Mouse (Mus musculus): ENCODE results near the gene Fto.

Gene Fto

DNA sequence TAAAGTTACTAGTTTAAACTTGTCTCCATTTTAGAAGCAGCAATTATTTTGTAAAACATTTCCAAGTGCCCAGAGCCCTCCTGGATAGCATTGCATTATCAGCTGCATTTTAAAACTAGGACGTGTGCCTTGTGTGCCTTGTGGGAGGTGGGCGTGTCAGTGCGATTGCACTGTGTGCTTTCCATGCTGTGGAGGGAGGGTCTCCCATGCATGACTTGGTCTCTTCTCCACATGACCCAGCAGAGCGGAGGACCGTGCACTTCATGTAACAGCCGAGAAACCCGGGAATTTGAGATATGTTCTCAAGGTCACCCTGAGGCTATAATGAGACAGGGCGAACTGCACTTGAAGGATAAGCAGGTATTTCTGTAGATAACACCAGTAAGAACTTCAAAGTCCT is 347.6 kb downstream of the Fto start:
- no peak for DNase-seq (ENCODE audit: low spot score in 2 of 2)

DNA sequence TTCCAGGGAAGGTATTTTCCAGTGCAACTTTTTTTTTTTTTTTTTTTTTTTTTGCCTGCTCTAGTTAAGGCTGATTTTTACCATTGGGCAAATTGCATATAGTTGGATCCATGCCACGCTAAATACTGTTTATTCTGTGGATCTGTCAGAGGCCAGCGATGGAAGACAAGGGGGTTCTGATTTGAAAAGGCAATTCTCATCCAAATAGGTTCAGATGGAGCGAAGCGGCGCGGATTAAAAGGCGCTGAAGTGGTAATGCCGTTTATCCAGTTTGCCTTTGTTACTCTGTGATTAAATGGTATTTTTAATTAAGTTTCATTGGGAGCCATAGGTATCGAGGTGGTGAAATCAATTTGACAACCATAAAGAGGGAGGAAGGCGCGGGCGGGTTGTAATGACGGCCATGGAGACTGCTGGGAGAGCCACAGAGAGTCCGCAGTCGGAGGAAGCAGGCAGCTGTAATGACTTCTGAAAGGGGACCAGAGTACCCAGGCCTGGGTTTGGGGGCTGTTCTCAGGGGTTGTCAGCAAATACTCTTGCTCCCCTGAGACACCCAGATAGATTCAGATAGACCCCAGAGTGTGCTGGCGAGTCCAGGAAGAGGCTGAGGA is 356.2 kb downstream of the Fto start:
- no peak for DNase-seq (ENCODE audit: low spot score in 2 of 2)

DNA sequence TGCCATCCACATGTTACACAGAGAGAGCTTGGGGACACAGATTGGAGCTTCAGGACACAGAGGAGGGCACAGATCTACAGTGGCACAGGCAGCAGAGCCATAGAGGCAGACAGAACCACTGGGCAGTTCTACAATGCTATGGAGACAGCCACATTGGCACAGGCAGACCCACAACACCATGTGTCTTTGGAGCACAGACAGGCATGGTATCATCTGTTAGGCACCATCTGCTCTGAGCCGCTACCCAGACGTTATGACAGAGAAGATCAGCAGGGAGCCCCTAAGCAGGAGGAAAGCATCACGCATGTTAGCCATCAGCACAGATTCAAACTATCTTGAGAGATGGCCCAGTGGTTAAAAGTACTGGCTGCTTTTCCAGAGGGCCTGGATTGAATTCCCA is 363.6 kb downstream of the Fto start:
- DNase-seq (ENCODE audit: low spot score in 2 of 2) = peak in 1 of 2 experiments; percentile 28

DNA sequence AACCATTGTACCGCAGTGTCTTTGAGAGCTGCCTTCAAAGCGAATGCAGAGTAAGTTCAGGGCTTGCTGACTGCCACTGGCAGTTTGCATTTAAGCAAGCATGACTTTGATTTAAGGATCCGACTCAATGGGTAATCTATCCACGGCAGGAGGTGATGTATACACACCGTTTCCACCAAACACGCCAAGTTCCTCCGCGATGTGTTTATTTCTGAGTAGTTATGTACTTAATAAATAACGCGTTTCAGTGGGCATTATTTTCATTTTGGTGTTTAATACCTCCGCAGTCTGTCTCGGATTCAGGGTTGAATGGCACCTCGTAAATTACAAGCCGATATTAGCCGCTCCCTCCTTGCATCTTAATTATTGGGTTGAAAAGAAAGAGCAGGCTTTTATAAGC is 366.1 kb downstream of the Fto start:
- DNase-seq (ENCODE audit: low spot score in 2 of 2) = no peak

DNA sequence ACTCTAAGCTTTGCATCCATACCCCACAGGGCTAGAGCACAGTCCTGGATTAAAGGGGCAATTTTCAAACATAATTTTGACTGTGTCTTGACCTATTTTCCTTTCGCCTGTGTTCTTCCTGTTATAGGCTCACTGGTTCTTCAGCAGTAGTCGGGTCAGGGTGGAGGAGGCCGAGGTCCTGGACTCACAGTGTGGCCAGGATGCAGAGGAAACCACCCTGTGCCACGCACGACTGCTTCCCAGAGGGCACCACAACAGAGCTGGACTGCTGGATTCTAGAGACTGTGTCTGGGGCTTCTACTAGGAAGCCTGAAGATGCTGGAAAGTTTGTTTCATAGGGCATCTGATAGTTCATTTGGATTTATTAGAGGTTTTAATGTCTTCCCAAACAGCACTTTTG is 366.8 kb downstream of the Fto start:
- no peak for DNase-seq (ENCODE audit: low spot score in 2 of 2)

DNA sequence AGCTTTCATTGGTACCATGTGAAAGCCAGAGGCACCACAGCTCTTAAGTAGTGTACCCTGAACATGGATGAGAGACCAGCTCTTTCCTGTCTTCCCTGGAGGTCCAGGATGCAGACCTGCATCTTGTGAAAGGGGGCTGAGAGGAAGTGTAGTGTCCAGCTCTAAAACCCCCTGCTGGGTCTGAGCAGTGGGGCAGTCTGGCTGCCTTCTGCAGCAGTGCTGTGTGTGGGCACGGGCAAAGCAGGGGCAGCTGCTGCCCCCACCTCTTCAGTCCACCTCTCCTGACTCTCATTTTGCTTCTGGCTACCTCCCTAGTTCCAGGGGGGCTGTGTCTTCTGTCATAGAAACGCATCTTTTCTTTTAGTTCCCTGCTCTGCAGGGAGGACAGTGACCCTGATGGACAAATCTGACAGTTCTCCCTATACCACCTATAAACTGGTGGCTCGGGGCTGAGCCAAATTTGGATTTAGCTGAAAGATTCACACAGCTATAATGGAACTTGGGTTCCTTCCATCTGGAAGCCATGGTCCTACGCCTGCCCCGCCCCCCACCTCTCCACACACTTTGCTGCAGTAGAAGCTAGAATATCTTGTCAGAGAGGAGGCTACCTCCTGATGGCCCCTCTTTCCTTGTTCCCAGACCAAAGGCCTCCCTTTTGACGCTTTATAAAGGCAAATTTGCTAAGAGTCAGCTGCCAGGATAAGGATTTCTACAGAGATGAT is 371.4 kb downstream of the Fto start:
- peak in 1 of 2 experiments; percentile 35 for DNase-seq (ENCODE audit: low spot score in 2 of 2)

DNA sequence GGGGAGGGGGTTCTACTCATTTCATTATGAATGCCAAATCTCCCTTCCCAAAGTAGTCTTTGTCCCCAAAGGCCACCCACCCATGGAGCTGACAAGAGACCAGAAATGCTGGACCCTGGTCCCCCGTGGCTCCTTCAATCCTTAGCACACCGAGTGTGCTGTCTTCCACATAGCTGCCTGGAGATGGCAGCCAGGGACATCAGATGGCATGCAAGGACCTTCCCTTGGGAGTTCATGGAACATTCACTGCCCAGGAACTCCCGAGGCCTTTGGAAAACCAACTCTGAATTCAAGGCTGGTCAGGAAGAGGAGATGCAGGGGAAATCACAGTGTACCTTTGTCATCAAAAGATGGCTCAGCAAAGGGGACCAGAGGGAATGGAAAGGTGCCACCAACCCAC is 372.1 kb downstream of the Fto start:
- DNase-seq (ENCODE audit: low spot score in 2 of 2) = no peak

DNA sequence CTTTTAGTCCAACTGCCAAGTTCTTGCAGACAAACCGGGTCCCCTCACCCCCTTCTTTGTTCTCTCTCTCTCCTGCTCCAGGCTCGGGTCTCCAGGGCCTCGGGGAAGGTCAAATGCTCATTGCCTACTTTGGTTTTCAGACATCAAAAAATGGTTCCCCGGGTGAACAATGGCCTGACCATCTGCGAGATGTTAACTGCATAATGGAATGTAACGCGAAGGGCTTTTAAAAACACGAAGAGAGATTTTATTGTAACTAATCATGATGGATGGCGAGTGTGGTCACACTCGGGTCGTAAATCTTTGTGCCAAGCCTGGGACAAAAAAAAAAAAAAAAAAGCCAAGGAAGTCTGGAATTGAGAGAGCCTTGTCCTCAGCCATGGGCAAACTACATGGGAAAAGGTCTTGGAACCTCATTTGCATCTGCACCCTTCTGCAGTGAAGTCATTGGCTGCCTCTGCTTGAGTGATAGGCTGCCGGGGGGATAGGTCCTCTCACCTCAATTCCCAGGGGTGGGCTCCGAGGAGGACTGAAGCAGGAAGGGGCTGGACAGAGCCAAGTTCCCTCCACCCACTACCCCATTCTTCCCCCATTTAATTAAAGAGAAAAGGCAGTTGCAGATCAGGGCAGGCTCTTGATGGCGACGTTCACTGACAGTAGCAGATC is 378.9 kb downstream of the Fto start:
- no peak for DNase-seq (ENCODE audit: low spot score in 2 of 2)

DNA sequence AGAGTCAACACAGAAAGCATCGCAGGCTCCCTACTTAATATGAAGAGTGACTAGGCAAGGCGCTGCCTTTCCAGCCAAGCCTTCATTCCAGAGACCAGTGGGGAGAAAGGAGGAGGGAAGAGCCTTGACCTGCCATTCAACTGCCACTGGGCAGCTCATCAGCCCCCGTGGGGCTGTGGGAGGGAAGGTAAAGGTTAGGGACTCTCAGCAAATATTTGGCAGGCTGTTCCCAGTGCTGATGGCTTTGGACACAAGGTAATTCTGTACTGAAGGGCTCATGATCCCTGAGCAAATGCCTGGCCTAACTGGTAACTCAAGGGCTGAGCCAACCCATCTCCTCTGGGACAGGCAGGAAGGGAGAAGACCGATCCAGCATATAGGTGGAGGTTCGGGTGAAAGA is 393.2 kb downstream of the Fto start:
- no peak for DNase-seq (ENCODE audit: low spot score in 2 of 2)

DNA sequence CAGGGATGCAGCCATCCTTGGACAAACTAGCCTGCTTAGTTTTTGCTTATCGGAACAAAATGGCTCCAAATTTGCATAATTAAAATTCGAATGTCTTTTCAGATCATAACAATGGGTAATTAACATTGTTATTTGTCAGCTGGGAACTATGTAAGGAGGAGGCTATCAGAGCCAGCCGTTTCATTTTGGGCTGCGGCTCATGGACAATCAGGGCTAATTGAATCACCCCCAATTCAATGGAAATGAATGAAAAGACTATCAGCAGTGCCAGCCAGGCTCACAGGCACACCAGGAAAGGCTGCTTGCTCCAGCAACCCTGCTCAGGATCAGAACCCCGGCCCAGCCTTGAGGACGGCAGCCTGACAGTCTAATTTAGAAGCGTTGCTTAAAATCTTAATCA is 395.3 kb downstream of the Fto start:
- DNase-seq (ENCODE audit: low spot score in 2 of 2) = no peak

DNA sequence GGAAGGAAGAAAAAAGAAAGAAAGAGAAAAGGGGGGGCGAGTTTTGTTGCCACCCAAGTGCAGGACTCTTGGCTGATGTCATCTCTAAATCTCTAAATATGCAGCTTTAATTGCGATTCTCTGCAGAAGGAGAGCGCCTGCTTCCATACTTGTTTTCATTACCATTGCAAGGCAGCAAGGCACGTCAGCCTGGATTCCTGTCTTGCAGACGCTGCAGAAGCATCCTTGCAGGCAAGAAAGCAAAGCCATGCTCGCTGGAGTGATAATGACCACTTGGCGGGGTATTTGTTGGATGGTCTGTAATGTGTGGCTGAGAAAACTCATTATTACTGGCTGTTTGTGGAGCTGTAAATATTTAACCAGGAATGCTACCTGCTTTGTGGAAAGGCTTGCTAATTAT is 396.4 kb downstream of the Fto start:
- no peak for DNase-seq (ENCODE audit: low spot score in 2 of 2)

DNA sequence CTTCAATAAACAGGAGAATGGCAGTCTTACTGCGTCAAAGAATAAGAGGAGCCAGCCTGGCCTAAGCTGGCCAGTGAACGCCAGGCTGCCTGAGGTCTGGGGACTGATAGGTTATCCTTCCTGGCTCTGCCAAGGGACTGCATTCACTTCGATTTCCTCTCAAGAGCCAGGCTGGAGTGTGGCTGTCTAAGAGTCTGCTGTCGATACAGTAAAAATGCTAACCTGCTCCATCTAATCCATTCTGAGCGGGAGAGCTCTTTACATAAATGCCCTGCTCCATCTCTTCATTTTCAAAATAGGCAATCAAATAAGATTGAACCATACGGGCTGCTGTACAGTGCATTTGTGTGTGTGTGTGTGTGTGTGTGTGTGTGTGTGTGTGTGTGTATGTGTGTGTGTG is 397.9 kb downstream of the Fto start:
- no peak for DNase-seq (ENCODE audit: low spot score in 2 of 2)

DNA sequence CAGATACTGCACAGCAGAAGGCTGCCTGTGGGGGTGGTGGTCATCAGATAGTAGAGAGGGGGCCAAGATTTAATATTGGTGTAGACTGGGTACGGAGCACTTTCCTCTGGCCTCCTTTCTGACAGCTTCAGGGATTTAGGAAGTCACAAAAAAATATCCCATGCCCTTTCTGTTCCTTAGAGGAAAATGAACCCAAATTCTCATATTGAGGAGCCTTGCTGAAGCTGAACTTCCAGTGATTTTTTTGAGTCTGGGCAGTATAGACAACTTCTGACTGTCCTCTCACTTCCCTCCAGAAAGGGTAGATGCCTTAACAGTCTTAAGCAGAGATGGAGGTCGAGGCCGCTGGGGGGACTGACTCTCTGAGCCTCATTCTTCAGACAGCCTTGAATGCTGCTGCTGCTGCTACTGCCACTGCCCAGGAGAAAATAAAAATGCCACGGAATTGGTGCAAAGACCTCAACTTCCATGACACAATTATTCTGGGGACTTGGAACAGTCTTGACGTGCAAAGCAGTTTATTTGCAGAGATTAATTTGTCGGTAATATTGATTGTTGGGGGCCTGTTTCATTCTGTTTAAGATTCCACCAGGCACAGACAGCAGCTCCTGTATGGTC is 398.8 kb downstream of the Fto start:
- no peak for DNase-seq (ENCODE audit: low spot score in 2 of 2)

DNA sequence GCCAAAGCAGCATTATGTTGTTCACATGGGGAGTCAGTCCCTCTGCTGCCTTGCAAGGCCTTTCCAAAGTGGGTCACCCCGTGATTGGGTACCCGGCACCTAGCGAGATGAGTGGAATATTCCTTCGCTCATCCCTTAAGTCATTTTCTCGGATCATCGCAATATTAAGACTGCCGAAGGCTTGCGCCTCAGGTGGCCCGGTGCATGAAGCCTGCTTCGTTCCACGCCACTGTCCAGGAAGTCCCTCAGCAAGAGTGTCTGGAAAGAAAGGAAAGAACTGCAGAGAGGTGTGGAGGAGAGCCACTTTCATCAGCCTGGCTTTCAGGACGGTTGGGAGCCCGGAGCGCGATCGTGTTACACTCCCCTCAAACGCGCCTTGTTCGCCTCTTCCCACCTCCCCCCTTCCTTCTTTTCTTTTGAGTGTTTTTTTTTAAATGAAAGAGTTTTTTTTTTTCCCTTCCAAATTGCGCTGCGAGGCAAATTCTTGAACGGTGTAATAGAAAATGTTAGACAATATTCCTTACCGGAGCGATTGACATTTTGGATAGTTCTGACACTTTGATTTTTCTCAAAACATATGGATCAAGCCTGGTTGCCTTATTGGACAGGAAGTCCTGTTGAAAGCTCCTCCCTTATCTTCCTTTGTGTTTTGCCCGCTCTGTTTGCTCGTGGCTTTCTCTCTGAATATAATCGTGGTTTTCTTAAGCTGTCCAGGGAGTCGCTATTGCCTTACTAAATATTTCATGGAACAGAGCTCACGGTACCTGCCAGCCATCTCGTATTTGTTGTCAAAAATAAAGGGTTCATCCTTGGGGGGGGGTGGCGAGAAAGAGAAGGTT is 399.6 kb downstream of the Fto start:
- peak in 1 of 2 experiments; percentile 16 for DNase-seq (ENCODE audit: low spot score in 2 of 2)

DNA sequence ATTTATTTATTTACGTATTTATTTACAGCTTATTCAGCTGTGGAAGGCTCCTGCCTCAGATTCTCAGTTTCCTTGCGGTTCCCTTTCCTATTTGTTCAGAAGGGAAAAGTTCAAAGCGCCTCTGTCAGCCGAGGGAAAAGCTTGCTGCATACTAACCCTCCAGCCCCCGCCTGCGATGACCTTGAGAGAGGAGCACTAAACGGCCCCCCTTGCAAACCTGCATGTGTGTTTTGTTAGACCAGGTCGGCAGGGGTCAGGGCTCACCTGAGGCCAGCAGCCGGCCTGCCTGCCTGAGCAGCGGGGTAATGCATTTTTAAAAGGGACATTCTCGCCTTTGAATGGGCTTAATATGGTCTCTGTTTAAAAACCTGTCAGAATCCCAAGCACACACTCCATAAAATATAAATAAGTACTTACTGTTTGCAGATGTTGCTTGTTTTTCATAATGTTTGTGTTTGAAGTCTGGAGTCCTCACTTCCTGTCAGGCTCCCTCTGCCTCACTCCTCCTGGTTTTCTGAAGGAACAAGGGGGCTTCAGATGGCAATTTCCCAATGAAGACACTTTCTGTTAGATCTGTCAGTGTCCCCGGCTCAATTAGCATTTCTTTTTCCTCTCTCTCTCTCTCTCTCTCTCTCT is 400.5 kb downstream of the Fto start:
- DNase-seq (ENCODE audit: low spot score in 2 of 2) = no peak

DNA sequence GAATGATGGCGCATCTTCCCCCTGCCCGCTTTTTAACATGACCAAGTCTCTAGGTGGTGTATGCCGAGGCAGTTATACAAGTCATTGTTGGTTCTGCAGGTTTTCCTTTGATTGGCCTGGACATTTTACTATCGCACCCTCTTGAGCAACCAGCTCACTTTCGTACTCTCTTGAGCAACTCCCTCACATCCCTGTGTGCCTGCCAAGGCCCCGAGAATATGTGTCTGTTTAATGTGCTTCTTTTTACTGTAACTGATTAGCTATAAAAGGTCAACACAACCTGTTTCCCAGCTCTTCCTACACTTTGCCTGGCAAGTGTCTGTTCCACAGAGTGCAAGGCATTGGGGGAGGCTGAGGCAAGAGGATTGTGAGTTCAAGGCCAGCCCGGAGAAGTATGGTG is 401.4 kb downstream of the Fto start:
- no peak for DNase-seq (ENCODE audit: low spot score in 2 of 2)

DNA sequence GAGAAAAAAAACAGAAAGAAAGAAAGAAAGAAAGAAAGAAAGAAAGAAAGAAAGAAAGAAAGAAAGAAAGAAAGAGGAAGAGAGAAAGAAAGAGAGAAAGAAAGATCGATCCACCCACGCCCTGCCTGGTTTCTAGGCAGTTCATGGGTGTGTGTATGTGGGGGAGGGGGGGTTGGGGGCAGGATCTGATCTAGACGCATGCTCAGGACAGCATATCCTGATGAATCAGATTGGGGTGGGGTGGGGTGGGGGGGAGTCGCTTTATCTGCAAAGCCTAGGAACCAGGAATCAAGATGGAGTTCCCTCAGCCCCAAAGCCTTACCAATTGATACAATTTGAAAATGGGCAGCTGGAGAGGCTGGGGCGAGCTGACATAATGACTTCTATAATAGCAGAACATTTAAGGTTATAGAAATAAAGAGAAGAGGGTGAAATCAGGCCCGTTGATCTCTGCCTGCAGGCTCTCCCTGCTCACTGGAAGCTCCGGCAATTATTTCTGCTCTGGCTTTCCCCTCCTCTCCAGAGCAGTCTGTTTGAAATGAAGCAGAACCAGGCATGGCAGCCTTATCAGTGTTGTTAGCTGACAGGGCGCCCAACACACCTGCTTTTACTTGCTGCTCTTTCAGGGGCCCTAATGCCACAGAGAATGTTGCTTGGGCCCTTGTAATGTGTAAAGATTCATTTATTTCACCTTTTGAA is 402.2 kb downstream of the Fto start:
- DNase-seq (ENCODE audit: low spot score in 2 of 2) = no peak
